Mouse (Mus musculus) gonadal fat pad, adult 2 months (tissue): ENCODE measurements around the gene Cavin3. TPM values are rescaled to one million over a fixed set of nuclear protein-coding genes. Genes with fewer than 3 reads are reported as not detected.

ENCODE experiments used
- polyA plus RNA-seq: library from polyadenylated mRNA; depleted of rRNA; stranded (reverse); fragments of >200 nt; gene quantifications from 2 replicates; pipeline ENCODE4 v1.2.3, GENCODE M21; 2012; rRNA removed

Cavin3 gene
- polyA plus RNA-seq, 1 experiment, result 260 TPM

Other genes starting within 250 kb of the Cavin3 start
- not detected in 2 replicates for gene Olfr688, start 194.2 kb downstream of the Cavin3 start, polyA plus RNA-seq
- gene Olfr689, start 171.1 kb downstream of the Cavin3 start, polyA plus RNA-seq, result not detected in 2 replicates
- gene Olfr690, start 148.2 kb downstream of the Cavin3 start, polyA plus RNA-seq, result not detected in 2 replicates
- not detected in 2 replicates for gene Olfr691, start 140.0 kb downstream of the Cavin3 start, polyA plus RNA-seq
- gene Olfr692, start 114.1 kb downstream of the Cavin3 start, polyA plus RNA-seq, result not detected in 2 replicates
- 1.2 and 1.3 TPM in 2 replicates for gene Gm5901, start 107.3 kb downstream of the Cavin3 start, polyA plus RNA-seq
- gene Fam160a2, start 82.2 kb downstream of the Cavin3 start, polyA plus RNA-seq, result 49.3 and 50.2 TPM in 2 replicates
- 0.55 and 0.91 TPM in 2 replicates for gene Cnga4, start 77.7 kb downstream of the Cavin3 start, polyA plus RNA-seq
- 0.42 and 1.2 TPM in 2 replicates for gene Cckbr, start 56.6 kb downstream of the Cavin3 start, polyA plus RNA-seq
- 70.7 and 84.7 TPM in 2 replicates for gene Smpd1, start 72.1 kb upstream of the Cavin3 start, polyA plus RNA-seq
- gene Apbb1, start 99.4 kb upstream of the Cavin3 start, polyA plus RNA-seq, result 22.7 and 22.8 TPM in 2 replicates
- gene Hpx, start 117.8 kb upstream of the Cavin3 start, polyA plus RNA-seq, result 1.7 and 5.6 TPM in 2 replicates
- 52.2 and 52.6 TPM in 2 replicates for gene Trim3, start 151.3 kb upstream of the Cavin3 start, polyA plus RNA-seq
- 131 and 158 TPM in 2 replicates for gene Timm10b, start 157.8 kb upstream of the Cavin3 start, polyA plus RNA-seq
- gene Arfip2, start 158.1 kb upstream of the Cavin3 start, polyA plus RNA-seq, result 76.7 and 83.7 TPM in 2 replicates
- gene Gm45799, start 158.3 kb upstream of the Cavin3 start, polyA plus RNA-seq, result 118 and 194 TPM in 2 replicates
- 2.8 and 3.3 TPM in 2 replicates for gene Dnhd1, start 168.5 kb upstream of the Cavin3 start, polyA plus RNA-seq